Mouse (Mus musculus): ENCODE results near the gene Btbd35f28. TPM values are rescaled to one million over a fixed set of nuclear protein-coding genes. Genes with fewer than 3 reads are reported as not detected.
"Not testable (repeated sequence)": the region's sequence is repeated elsewhere in the genome, so short reads cannot be mapped to it uniquely, and the experiment has no call there.

Btbd35f28 gene
- total RNA-seq (2022) = not detected

GRCm38 (mm10) chrX:4196276-4196675 is at the start of gene Btbd35f28:
Gene Btbd35f28 (plus strand): TSS chrX:4196576.
- not testable (repeated sequence) for DNase-seq (ENCODE audit: low spot score in 2 of 2)

Other genes with a start within 250 kb of the Btbd35f28 start
- gene Btbd35f16, start 239.6 kb upstream of the Btbd35f28 start, total RNA-seq (2022) = not detected
- not detected for gene Btbd35f3, start 158.9 kb upstream of the Btbd35f28 start, total RNA-seq (2022)
- gene Btbd35f20, start 94.7 kb downstream of the Btbd35f28 start, total RNA-seq (2022) = not detected
- not detected for gene Btbd35f17, start 174.1 kb downstream of the Btbd35f28 start, total RNA-seq (2022)